Mouse (Mus musculus): ENCODE measurements around the gene Wdr37. TPM values are rescaled to one million over a fixed set of nuclear protein-coding genes. Genes with fewer than 3 reads are reported as not detected.

Gene Wdr37
- polyA plus RNA-seq (2015; fragmentation: Nextera tagmentation; extraction: Ambion mirVana): 14.2 and 15.9 TPM in 2 replicates

GRCm38 (mm10) chr13:8871314-8871962 is at the start of gene Wdr37:
Gene Wdr37 (minus strand): TSS chr13:8871909.

GRCm38 (mm10) chr13:8885445-8886184 is 13.9 kb upstream of the Wdr37 start, which contains the start of gene Idi1:
Gene Idi1 (plus strand): TSS chr13:8885501.

Small RNA genes lying within 50 kb of the gene (microRNA-seq; reads per million reads assigned to microRNA genes)
- not detected for gene Gm22750 (ENCODE audit: borderline replicate concordance, insufficient number of aligned reads)

Other genes with a start within 250 kb of the Wdr37 start
- gene Idi1, start 13.6 kb upstream of the Wdr37 start, polyA plus RNA-seq (2015; fragmentation: Nextera tagmentation; extraction: Ambion mirVana): 18.7 and 28.9 TPM in 2 replicates
- not detected in 2 replicates for gene Gm9745, start 76.3 kb upstream of the Wdr37 start, polyA plus RNA-seq (2015; fragmentation: Nextera tagmentation; extraction: Ambion mirVana)
- not detected in 2 replicates for gene Idi2, start 81.0 kb upstream of the Wdr37 start, polyA plus RNA-seq (2015; fragmentation: Nextera tagmentation; extraction: Ambion mirVana)
- gene Gtpbp4, start 124.2 kb upstream of the Wdr37 start, polyA plus RNA-seq (2015; fragmentation: Nextera tagmentation; extraction: Ambion mirVana): 38.3 and 50.0 TPM in 2 replicates
- 15.2 and 19.5 TPM in 2 replicates for gene Larp4b, start 222.0 kb upstream of the Wdr37 start, polyA plus RNA-seq (2015; fragmentation: Nextera tagmentation; extraction: Ambion mirVana)

Measured in adrenal gland, postnatal 0 days (tissue).